Mouse (Mus musculus): Measurements from ENCODE around the gene Spag7.

Spag7 gene

GRCm38 (mm10) chr11:70679894-70680293 is 10.7 kb upstream of the Spag7 start:
- no peak for DNase-seq

- no peak for DNase-seq
Observed at GRCm38 (mm10) chr11:70679361-70679760, 10.1 kb upstream of the Spag7 start.

GRCm38 (mm10) chr11:70678576-70678975 is 9.4 kb upstream of the Spag7 start:
- no peak for DNase-seq

DNA sequence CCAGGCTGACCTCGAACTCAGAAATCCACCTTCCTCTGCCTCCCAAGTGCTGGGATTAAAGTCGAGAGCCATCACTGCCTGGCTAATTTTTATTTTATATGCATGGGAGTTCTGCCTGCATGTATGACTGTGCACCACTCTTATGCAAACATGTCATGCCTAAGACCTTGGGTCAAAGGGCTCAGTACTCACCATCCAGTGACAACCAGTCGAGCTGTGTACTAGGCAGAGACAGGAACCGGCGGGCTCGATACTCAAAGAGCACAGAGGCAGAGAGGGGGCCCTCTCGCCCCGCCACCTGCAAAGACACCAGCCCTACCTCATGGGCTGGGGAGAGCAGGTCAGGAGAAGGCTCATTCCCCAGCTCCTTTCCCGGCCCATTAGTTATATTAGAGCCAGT is 8.9 kb upstream of the Spag7 start:
- DNase-seq = no peak

DNA sequence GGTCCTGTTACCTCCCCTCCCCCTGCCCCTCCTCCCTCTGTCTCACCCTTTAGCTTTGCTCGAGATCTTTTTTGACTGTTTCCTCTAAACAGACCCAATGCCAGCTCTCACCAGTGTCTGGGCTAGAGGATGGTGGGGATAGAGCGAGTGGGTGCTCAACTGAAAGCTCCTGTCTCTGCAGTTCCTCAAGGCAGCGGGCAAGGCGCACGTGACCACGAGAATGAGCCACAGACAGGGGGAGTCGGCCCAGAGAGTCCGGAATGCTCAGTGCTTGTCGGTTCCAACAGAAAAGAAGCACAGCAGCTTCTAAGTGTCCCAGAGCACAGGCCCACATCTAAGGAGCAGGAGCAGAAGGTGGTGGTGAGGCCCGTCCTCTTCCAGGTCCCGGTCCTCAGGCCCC is 5.3 kb upstream of the Spag7 start:
- DNase-seq = no peak

- DNase-seq = no peak
Observed at GRCm38 (mm10) chr11:70674014-70674413, 4.8 kb upstream of the Spag7 start.

GRCm38 (mm10) chr11:70671333-70672047 is 2.3 kb upstream of the Spag7 start:
- DNase-seq = no peak

DNA sequence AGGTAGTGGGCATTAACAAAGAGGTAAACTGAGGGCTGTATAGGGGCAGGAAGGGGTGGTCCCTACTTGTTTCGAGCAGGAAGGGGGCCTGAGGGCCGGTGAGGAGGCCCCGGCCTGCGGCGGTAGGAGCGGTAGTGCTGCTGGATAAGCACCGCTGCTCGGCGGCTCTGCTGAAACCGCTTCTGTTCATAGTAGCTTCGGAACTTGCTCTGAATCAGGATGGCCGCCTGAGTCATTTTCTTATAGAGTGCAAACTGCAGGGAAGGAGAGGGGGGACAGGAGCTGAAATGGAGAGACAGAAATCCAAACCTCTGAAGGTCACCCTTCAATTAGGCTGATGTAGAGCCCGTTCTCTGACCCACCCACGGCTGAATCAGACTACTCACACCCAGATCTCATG is 1.3 kb upstream of the Spag7 start:
- no peak for DNase-seq

DNA sequence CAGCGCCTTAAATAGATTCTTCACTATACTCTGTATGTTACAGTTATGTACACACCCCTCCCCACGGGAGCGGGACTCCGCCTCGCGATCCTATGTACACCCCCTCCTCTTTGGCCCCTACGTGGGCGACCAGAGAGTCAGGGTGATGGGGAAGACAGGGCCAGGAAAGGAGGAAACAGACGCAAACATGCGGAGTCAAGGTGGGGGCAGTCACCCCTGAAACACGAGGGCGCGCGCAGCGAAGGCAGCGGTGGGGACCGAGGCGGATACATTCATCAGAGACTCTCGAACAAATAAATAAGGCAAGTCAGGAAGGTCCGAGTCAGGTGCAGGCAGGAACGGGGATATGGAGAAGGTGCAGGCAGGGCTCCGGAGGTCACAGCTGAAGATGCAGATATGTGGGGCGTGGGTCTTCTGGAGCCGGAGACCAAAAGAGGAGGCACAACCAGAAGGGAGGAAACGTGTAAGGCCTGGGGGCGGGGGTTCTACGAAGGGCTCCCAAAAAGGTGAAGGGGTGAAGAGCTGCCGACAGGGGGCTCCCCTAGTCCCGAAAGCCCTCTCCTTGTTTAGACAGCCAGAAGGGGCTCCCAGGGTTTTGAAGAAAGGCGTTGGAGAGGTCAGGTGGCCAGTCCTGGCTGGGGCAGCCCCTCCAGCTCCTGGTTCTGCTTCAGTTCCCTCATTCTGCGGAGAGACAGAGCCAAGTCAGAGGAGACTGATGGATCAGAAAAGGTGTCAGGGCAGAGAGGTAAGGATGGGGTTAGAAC is 548 bp upstream of the Spag7 start:
- DNase-seq = peak; percentile 79

GRCm38 (mm10) chr11:70668335-70668770 is 863 bp downstream of the Spag7 start:
- DNase-seq = peak; percentile 73

DNA sequence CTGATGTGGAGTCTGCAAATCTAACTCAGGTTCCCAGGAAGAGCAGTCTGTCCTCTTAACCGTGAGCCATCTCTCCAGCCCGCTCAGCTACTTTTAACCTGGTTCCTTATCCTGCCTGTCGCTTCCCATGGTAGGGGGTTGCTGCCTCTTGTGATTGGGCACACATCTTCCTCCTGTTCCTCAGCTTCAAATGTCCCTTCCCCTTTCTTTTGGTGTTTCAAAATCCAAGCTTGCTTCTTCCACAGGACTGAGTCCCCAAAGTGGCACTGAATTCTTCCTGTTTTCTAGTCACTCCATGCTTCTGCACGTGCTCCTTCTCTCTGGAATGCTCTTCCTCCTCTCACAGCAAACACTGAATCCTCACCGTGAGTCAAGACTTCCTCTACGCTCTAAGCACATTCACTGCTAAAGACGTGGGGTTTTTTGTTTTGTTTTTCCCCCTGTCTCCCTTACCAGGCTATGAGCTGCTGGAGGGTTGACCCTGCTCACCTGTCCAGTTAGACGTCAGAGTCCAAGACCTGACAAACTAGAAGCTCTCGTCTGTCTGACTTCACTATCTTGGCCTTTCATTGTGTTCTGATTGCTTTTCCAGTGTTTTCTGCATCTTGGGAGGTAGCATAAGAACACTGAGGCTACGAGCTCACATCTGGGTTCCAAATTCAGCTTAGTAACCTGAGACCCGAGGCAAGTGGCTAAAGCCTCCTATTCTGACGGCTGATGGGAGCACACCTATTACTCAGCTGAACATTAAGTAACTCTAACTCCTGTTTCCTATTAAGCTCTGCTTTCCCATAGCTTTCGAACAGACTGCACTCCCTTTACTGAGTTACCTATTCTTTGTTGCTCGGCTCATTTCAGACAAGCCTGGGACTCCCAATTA is 1.7 kb downstream of the Spag7 start:
- DNase-seq = no peak

- no peak for DNase-seq
Observed at GRCm38 (mm10) chr11:70666687-70667086, 2.5 kb downstream of the Spag7 start.

DNA sequence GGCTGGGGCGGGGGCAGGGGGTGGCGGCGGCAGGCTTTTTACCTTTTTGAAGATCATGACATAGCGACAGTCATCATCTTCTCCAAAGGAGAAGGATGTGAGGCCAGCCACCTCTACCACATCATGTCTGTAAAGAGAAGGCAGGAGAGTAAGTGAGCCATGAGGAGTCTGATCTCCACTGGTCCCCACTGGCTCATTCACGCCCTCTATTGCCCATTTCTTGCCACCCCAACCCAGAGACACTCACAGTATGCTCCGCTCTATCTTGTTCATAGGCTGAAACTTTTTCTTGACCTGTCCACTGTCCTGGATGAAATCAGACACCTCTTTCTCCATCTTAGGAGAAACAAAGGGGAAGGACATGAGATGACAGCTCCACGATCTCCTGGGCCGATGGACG is 4.5 kb downstream of the Spag7 start:
- DNase-seq = no peak

DNA sequence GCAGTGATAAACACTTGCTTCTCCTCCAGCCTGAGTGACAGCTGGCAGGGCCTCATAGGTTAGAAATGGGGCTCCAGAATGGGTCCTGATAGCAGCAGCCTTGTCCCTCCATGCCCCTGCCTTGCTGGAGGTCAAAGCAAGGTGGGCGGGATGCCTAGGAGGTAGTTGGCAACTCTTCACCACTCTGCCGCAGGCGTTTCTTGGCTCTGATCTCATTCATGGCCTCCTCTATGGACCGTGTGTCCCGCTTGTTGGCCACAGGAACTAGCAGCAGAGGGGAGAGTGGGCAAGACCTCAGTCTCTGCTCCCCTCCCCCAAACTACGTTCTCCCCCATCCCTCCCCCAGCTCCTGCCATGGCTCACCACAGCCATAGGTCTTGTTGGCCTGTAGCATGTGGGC is 5.3 kb downstream of the Spag7 start:
- no peak for DNase-seq

DNA sequence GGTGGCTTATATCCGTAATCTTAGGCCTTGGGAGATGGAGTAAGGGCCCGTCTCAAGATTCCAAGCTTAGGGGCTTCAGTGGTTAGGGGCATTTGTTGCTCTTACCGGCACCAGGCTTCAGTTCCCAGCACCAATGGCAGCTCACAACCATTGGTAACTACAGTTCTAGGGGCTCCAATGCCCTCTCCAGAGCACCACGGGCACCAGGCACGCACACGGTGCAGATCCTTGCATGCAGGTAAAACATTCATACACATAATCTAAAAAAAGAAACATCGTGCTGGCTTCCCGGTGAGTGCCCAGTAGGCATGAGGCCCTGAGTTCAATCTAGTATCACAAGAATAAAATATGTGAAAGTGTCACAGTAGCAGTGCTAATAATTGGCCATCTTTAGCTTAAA is 6.1 kb downstream of the Spag7 start:
- DNase-seq = no peak

- DNase-seq = no peak
Observed at GRCm38 (mm10) chr11:70660571-70660970, 8.6 kb downstream of the Spag7 start.

- no peak for DNase-seq
Observed at GRCm38 (mm10) chr11:70658942-70659341, 10.3 kb downstream of the Spag7 start.

- no peak for DNase-seq
Observed at GRCm38 (mm10) chr11:70658521-70658920, 10.7 kb downstream of the Spag7 start.

DNA sequence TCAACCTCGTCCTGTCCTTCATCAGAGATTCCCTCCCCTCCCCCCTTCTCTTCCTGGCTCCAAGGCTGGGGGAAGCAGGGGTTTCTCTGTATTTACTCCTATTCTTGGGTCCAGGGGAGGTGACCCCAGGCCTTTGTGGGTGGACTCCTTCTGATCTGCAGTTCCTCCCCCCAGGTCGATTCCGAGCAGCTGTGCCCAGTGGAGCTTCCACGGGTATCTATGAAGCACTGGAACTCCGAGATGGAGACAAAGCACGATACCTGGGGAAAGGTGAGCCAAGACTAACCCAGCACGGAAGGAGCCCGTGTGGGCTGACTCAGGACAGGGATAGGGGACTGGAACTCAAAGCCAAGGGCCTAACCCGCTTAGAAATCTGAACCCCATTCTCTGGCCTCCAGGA is 11.2 kb downstream of the Spag7 start:
- DNase-seq = no peak

DNA sequence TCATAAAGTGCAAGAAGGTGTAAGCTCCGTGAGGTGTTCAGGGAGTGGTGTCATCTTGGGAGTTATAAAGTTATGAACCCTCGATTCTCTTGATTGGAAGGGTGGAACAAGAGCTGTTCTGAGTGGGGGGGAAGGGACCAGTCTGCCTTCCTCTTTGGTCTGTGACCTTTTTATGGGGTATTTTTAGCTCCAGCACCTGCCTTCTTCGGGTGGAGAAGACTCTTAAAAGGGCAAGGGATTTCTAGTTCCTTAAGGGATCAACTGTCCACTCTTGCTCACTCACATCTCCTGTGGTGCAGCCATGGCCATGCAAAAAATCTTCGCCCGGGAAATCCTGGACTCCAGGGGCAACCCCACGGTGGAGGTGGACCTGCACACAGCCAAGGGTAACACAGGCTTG is 11.6 kb downstream of the Spag7 start:
- no peak for DNase-seq

DNA sequence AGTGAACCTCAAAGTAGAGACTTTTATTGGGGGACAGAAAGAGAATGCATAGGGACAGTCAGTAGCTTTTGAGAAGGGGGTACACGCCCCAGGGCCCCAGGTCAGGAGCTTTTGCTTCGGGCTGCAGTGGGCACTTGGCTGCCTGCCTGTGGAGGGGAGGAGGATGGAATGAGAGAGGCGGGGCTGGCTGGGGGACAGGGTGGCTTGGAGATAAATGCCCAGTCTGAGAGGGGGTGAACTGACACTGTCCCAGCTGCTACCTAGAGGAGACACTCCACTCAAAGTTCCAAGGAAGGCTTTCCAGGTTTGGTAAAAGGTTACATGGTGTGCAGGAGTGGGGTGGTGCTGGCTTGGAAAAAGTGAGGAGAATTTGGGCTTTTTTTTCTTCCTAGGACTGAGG is 12.3 kb downstream of the Spag7 start, which contains the start of gene Eno3:
Gene Eno3 (plus strand): TSS at position 239 of the 400 bp plus-strand sequence.
- no peak for DNase-seq

- DNase-seq = no peak
Observed at GRCm38 (mm10) chr11:70656456-70656927, 12.7 kb downstream of the Spag7 start.

All from lung, postnatal 14 days (tissue).